Mouse (Mus musculus) CH12.LX (cell line): ENCODE measurements around the gene Plcb2. TPM values are rescaled to one million over a fixed set of nuclear protein-coding genes. Genes with fewer than 3 reads are reported as not detected.

Experiments used
- DNase-seq: peaks from one replicate; pipeline ENCODE4 v3.0.0-alpha.2; 2013; ENCODE audit errors: extremely low read depth
- H3K27ac ChIP-seq: 2 replicates; pipeline ENCODE4 v1.5.1; 2012; ENCODE audit warnings: low read depth, mild to moderate bottlenecking, control low read depth, moderate library complexity; ENCODE audit not compliant: insufficient read depth
- H3K27me3 ChIP-seq: replicated peaks from 2 replicates; pipeline ENCODE3; 2012; ENCODE audit warnings: inconsistent platforms
- H3K36me3 ChIP-seq, 2 experiments: replicated peaks in 1 of 2; 2 replicates each; pipeline versions ENCODE3 to v1.6.1; 2012; ENCODE audit warnings: inconsistent platforms in 1 of 2, low read length in 1 of 2, mild to moderate bottlenecking in 1 of 2, mixed read lengths in 1 of 2, moderate library complexity in 1 of 2; ENCODE audit not compliant: control insufficient read depth in 1 of 2, insufficient read depth in 1 of 2
- H3K4me1 ChIP-seq, 2 experiments: 2 replicates each; pipeline ENCODE4 v1.6.1; 2012; ENCODE audit warnings: inconsistent platforms in 1 of 2, moderate library complexity in 1 of 2; ENCODE audit not compliant: insufficient read depth in 2 of 2, control insufficient read depth in 1 of 2
- H3K4me2 ChIP-seq: 2 replicates; pipeline ENCODE4 v1.6.1; 2012; ENCODE audit warnings: low read depth, mild to moderate bottlenecking, control low read depth; ENCODE audit not compliant: poor library complexity, insufficient read depth, severe bottlenecking
- H3K4me3 ChIP-seq, 3 experiments: fragments of 150-350 bp in 1 of 3; sonication (generic) in 1 of 3; replicated peaks in 1 of 3; 2 replicates each; pipeline versions ENCODE3 to v1.5.1; 2011 to 2012; ENCODE audit warnings: low read depth in 2 of 3, low read length in 2 of 3, mild to moderate bottlenecking in 2 of 3, moderate library complexity in 2 of 3, control low read depth in 1 of 3, improper control_type of control experiment in 1 of 3, inconsistent platforms in 1 of 3, mixed read lengths in 1 of 3; ENCODE audit not compliant: poor library complexity in 1 of 3
- H3K79me2 ChIP-seq: replicated peaks from 2 replicates; pipeline ENCODE4 v1.6.1; 2012; ENCODE audit warnings: mild to moderate bottlenecking, moderate library complexity; ENCODE audit not compliant: control insufficient read depth, poor library complexity, insufficient read depth, severe bottlenecking; ENCODE audit errors: extremely low read depth
- H3K9ac ChIP-seq: 2 replicates; pipeline ENCODE4 v1.6.1; 2012; ENCODE audit warnings: low read depth, mild to moderate bottlenecking, control low read depth, moderate library complexity; ENCODE audit not compliant: insufficient read depth
- H3K9me3 ChIP-seq: replicated peaks from 2 replicates; pipeline ENCODE3; 2012; ENCODE audit warnings: low read length, inconsistent platforms, mixed read lengths
- BHLHE40 ChIP-seq: IDR thresholded peaks from 2 replicates; pipeline ENCODE4 v1.6.1; 2011; ENCODE audit warnings: mild to moderate bottlenecking, low read depth, low read length, improper control_type of control experiment
- MAFK ChIP-seq: IDR thresholded peaks from 2 replicates; pipeline ENCODE4 v1.6.1; 2011; ENCODE audit warnings: low read length, improper control_type of control experiment; ENCODE audit not compliant: insufficient replicate concordance
- MYC ChIP-seq: IDR thresholded peaks from 2 replicates; pipeline ENCODE4 v1.6.1; 2011; ENCODE audit warnings: low read depth, mild to moderate bottlenecking, improper control_type of control experiment, low read length
- dilution Hi-C: fragments of 300-500 bp; cut with MboI; formaldehyde crosslinking; loops from 2 replicates; pipeline ENCODE4 v1.14.3; 2020; ENCODE audit warnings: low sequenced_read_pairs; ENCODE audit not compliant: extremely low pct_unique_long_range_greater_than_20kb, extremely low pct_ligation_motif_present
- in situ Hi-C: fragments of 300-500 bp; cut with MboI; formaldehyde crosslinking; loops from 3 replicates; pipeline ENCODE4 v1.14.3; 2019; ENCODE audit warnings: low sequenced_read_pairs, low pct_ligation_motif_present, low pct_unique_long_range_greater_than_20kb, mixed read lengths
- polyA plus RNA-seq: library from polyadenylated mRNA; unstranded; fragments of >175 nt; gene quantifications from 2 replicates; pipeline ENCODE4 v1.2.1, GENCODE M21; 2012; ENCODE audit warnings: low read depth; ENCODE audit not compliant: insufficient read length
- total RNA-seq, 2 experiments: library from RNA; depleted of rRNA; stranded (reverse); fragments of 300-350 nt in 1 of 2; fragments of >200 nt in 1 of 2; gene quantifications; 2 replicates each; pipeline ENCODE4 v1.2.3; 2012 to 2014

The Plcb2 gene
- total and polyA plus RNA-seq, 3 experiments = 5.7 to 22.3 (median 7.8) TPM

- H3K4me1 ChIP-seq = peaks cover 33 to 66% of the 10 kb centered on the region in 2 experiments
- no peaks in the 10 kb centered on the region for H3K9me3 ChIP-seq
- DNase-seq = peak; percentile 59
- no peaks in the 10 kb centered on the region for H3K36me3 ChIP-seq
- H3K9ac ChIP-seq = no peak overlapping the region
- H3K27me3 ChIP-seq = peaks cover 2% of the 10 kb centered on the region
- TF ChIP-seq BHLHE40 = no peak
- TF ChIP-seq MYC = 0 out of 2 replicates have a peak, but pooled peaks have one; percentile 12
- peak; percentile 60; the same call in 1 of the 2 replicates for TF ChIP-seq MAFK
- in situ Hi-C loops = no loop called here
- no peak overlapping the region for H3K27ac ChIP-seq
- dilution Hi-C loops = no loop called here
- H3K79me2 ChIP-seq = no peaks in the 10 kb centered on the region
- no peak overlapping the region for H3K4me3 ChIP-seq
- no peak overlapping the region for H3K4me2 ChIP-seq
Observed at GRCm38 (mm10) chr2:118658457-118658856, 69.8 kb downstream of the Plcb2 start.

Other genes with a start within 250 kb of the Plcb2 start
- 139 and 172 TPM in 2 replicates for gene Srp14, start 248.7 kb downstream of the Plcb2 start, total RNA-seq (2012; rRNA removed)
- gene Srp14, start 248.7 kb downstream of the Plcb2 start, total RNA-seq (2014; rRNA removed) = 215 and 224 TPM in 2 replicates
- gene Srp14, start 248.7 kb downstream of the Plcb2 start, polyA plus RNA-seq = 151 and 160 TPM in 2 replicates
- gene Bmf, start 178.8 kb downstream of the Plcb2 start, total RNA-seq (2012; rRNA removed) = 3.4 and 5.6 TPM in 2 replicates
- 2.6 and 2.8 TPM in 2 replicates for gene Bmf, start 178.8 kb downstream of the Plcb2 start, total RNA-seq (2014; rRNA removed)
- gene Bmf, start 178.8 kb downstream of the Plcb2 start, polyA plus RNA-seq = 1.1 and 1.4 TPM in 2 replicates
- gene Bub1b, start 130.2 kb downstream of the Plcb2 start, total RNA-seq (2012; rRNA removed) = 91.5 and 98.3 TPM in 2 replicates
- 113 and 118 TPM in 2 replicates for gene Bub1b, start 130.2 kb downstream of the Plcb2 start, total RNA-seq (2014; rRNA removed)
- gene Bub1b, start 130.2 kb downstream of the Plcb2 start, polyA plus RNA-seq = 99.3 and 113 TPM in 2 replicates
- 0.29 and 0.42 TPM in 2 replicates for gene Pak6, start 65.1 kb downstream of the Plcb2 start, total RNA-seq (2012; rRNA removed)
- 0.05 and 0.11 TPM in 2 replicates for gene Pak6, start 65.1 kb downstream of the Plcb2 start, total RNA-seq (2014; rRNA removed)
- gene Pak6, start 65.1 kb downstream of the Plcb2 start, polyA plus RNA-seq = 0.45 and 0.73 TPM in 2 replicates
- not detected in 2 replicates for gene Ankrd63, start 24.5 kb downstream of the Plcb2 start, total RNA-seq (2012; rRNA removed)
- not detected in 2 replicates for gene Ankrd63, start 24.5 kb downstream of the Plcb2 start, total RNA-seq (2014; rRNA removed)
- gene Ankrd63, start 24.5 kb downstream of the Plcb2 start, polyA plus RNA-seq = 0.07 and 0.08 TPM in 2 replicates
- gene Inafm2, start 17.3 kb upstream of the Plcb2 start, total RNA-seq (2012; rRNA removed) = 4.2 and 4.3 TPM in 2 replicates
- gene Inafm2, start 17.3 kb upstream of the Plcb2 start, total RNA-seq (2014; rRNA removed) = 3.6 TPM in 2 replicates
- 2.6 and 2.7 TPM in 2 replicates for gene Inafm2, start 17.3 kb upstream of the Plcb2 start, polyA plus RNA-seq
- gene Ccdc9b, start 34.2 kb upstream of the Plcb2 start, total RNA-seq (2012; rRNA removed) = not detected in 2 replicates
- gene Ccdc9b, start 34.2 kb upstream of the Plcb2 start, total RNA-seq (2014; rRNA removed) = not detected in 2 replicates
- not detected in 2 replicates for gene Ccdc9b, start 34.2 kb upstream of the Plcb2 start, polyA plus RNA-seq
- not detected in 2 replicates for gene Phgr1, start 44.3 kb upstream of the Plcb2 start, total RNA-seq (2012; rRNA removed)
- not detected in 2 replicates for gene Phgr1, start 44.3 kb upstream of the Plcb2 start, total RNA-seq (2014; rRNA removed)
- gene Phgr1, start 44.3 kb upstream of the Plcb2 start, polyA plus RNA-seq = not detected in 2 replicates
- gene Disp2, start 51.3 kb upstream of the Plcb2 start, total RNA-seq (2012; rRNA removed) = not detected in 2 replicates
- not detected in 2 replicates for gene Disp2, start 51.3 kb upstream of the Plcb2 start, total RNA-seq (2014; rRNA removed)
- gene Disp2, start 51.3 kb upstream of the Plcb2 start, polyA plus RNA-seq = not detected in 2 replicates
- 72.9 and 82.1 TPM in 2 replicates for gene Knstrn, start 85.6 kb upstream of the Plcb2 start, total RNA-seq (2012; rRNA removed)
- 72.9 and 76.6 TPM in 2 replicates for gene Knstrn, start 85.6 kb upstream of the Plcb2 start, total RNA-seq (2014; rRNA removed)
- gene Knstrn, start 85.6 kb upstream of the Plcb2 start, polyA plus RNA-seq = 97.2 and 108 TPM in 2 replicates
- 28.4 and 29.3 TPM in 2 replicates for gene Ivd, start 133.5 kb upstream of the Plcb2 start, total RNA-seq (2012; rRNA removed)
- 25.5 and 30.0 TPM in 2 replicates for gene Ivd, start 133.5 kb upstream of the Plcb2 start, total RNA-seq (2014; rRNA removed)
- gene Ivd, start 133.5 kb upstream of the Plcb2 start, polyA plus RNA-seq = 27.6 and 34.5 TPM in 2 replicates
- gene Bahd1, start 171.9 kb upstream of the Plcb2 start, total RNA-seq (2012; rRNA removed) = 28.7 and 32.1 TPM in 2 replicates
- gene Bahd1, start 171.9 kb upstream of the Plcb2 start, total RNA-seq (2014; rRNA removed) = 14.1 and 15.3 TPM in 2 replicates
- 37.5 and 37.8 TPM in 2 replicates for gene Bahd1, start 171.9 kb upstream of the Plcb2 start, polyA plus RNA-seq
- 4.4 and 5.1 TPM in 2 replicates for gene Chst14, start 198.1 kb upstream of the Plcb2 start, total RNA-seq (2012; rRNA removed)
- 3.1 and 4.7 TPM in 2 replicates for gene Chst14, start 198.1 kb upstream of the Plcb2 start, total RNA-seq (2014; rRNA removed)
- 6.7 and 8.4 TPM in 2 replicates for gene Chst14, start 198.1 kb upstream of the Plcb2 start, polyA plus RNA-seq